9 mouse cellular contexts compared by ENCODE assay signal in genomic region chr14:103550480-103550879, GRCm38 (mm10). TPM values are rescaled to one million over a fixed set of nuclear protein-coding genes. Genes with fewer than 3 reads are reported as not detected.
A peak's percentile ranks its signal among the peaks of the same experiment; 100 is the strongest.
DNase-seq lines count a peak whose midpoint lies in the region; ATAC-seq lines count a peak whose summit lies in the region.
"Had no signal": no experiment of that assay in that cellular context is flagged by ENCODE, and none has a peak within 500 bp of the region (broad histone marks: within the 10 kb centered on the region; RNA-seq: fewer than 3 reads in every experiment).

No protein-coding gene starts in this region.

- H3K4me3 ChIP-seq in forebrain, embryonic 11.5 days (ENCODE audit: low read depth, low read length): no peak overlapping the region
- no peak overlapping the region for H3K4me3 ChIP-seq in hindbrain, embryonic 10.5 days
- H3K4me3 ChIP-seq: limb, embryonic 15.5 days had no signal

- H3K4me1 ChIP-seq in forebrain, embryonic 11.5 days (replicated peaks; ENCODE audit: control insufficient read depth, insufficient read depth, low read length): no peaks in the 10 kb centered on the region
- peaks cover 16% of the 10 kb centered on the region for H3K4me1 ChIP-seq in hindbrain, embryonic 10.5 days (replicated peaks)
- H3K4me1 ChIP-seq: limb, embryonic 15.5 days had no signal

- peak; percentile 83 for ATAC-seq in forebrain, embryonic 11.5 days (replicated peaks; ENCODE audit: low FRiP score)

- DNase-seq in ES-CJ7 (ENCODE audit: low read depth, low spot score): peak; percentile 82
- DNase-seq in c-Kit-negative CD71-positive TER-119-positive erythroid progenitor cells, embryonic 14.5 days (ENCODE audit: low read depth, low spot score): peak; percentile 13
- DNase-seq in forebrain, embryonic 11.5 days (ENCODE audit: low spot score): peak; percentile 88
- DNase-seq in hindbrain, embryonic 10.5 days (ENCODE audit: low spot score): peak; percentile 83
- DNase-seq in layer of hippocampus, adult 8-10 months (ENCODE audit: low spot score in 2 of 2): peak; percentile 64 to 92
- DNase-seq in lung, postnatal 10 days: peak; percentile 77
- DNase-seq in retina, embryonic 14.5 days (ENCODE audit: low spot score): peak; percentile 95
- DNase-seq in thymus, postnatal 25 days: peak; percentile 74

- H3K9ac ChIP-seq in forebrain, embryonic 11.5 days (ENCODE audit: low read length): no peak overlapping the region
- H3K9ac ChIP-seq: limb, embryonic 15.5 days had no signal

- H3K9me3 ChIP-seq in forebrain, embryonic 11.5 days (ENCODE audit: control insufficient read depth, low read length): no peaks in the 10 kb centered on the region
- no peaks in the 10 kb centered on the region for H3K9me3 ChIP-seq in hindbrain, embryonic 10.5 days
- H3K9me3 ChIP-seq: limb, embryonic 15.5 days had no signal

- WGBS in forebrain, embryonic 11.5 days: 14% methylated on average over 8 of the region's 8 CpGs
- WGBS in hindbrain, embryonic 10.5 days: 18% methylated on average over 8 of the region's 8 CpGs

- H3K4me2 ChIP-seq in forebrain, embryonic 11.5 days (ENCODE audit: low read depth, low read length, severe bottlenecking): no peak overlapping the region
- H3K4me2 ChIP-seq: limb, embryonic 15.5 days had no signal

- no peaks in the 10 kb centered on the region for H3K27me3 ChIP-seq in forebrain, embryonic 11.5 days (ENCODE audit: control insufficient read depth, insufficient read depth, low read length)
- no peaks in the 10 kb centered on the region for H3K27me3 ChIP-seq in hindbrain, embryonic 10.5 days (ENCODE audit: insufficient read depth, poor library complexity, severe bottlenecking)
- H3K27me3 ChIP-seq: limb, embryonic 15.5 days had no signal

- H3K27ac ChIP-seq in forebrain, embryonic 11.5 days (ENCODE audit: low read depth, low read length): no peak overlapping the region
- H3K27ac ChIP-seq in hindbrain, embryonic 10.5 days: no peak overlapping the region
- H3K27ac ChIP-seq: limb, embryonic 15.5 days had no signal

- no peaks in the 10 kb centered on the region for H3K36me3 ChIP-seq in forebrain, embryonic 11.5 days (ENCODE audit: control insufficient read depth, insufficient read depth, low read length)
- no peaks in the 10 kb centered on the region for H3K36me3 ChIP-seq in hindbrain, embryonic 10.5 days
- H3K36me3 ChIP-seq: limb, embryonic 15.5 days had no signal

RNA-seq across cellular contexts. Expression of gene Scel, which starts 37.3 kb away (rescaled TPM):
- polyA plus RNA-seq in forebrain, embryonic 11.5 days (2014; fragmentation: Nextera tagmentation; extraction: Ambion mirVana): 0.47 and 0.91 TPM in 2 replicates
- polyA plus RNA-seq in hindbrain, embryonic 10.5 days (2016; fragmentation: Nextera tagmentation; extraction: Ambion mirVana): 0.16 and 0.24 TPM in 2 replicates
- 1 to 10 TPM; 1.0 to 1.6 (median 1.2) TPM for total RNA-seq in layer of hippocampus, adult 8-10 months (2022)

Comparison
In these comparisons a context has a peak if more than half of its experiments do, and no peak if none do; other contexts are left out.
1. DNase-seq: peak in every context shown above with its lines; median percentile 95 in retina, embryonic 14.5 days; 88 in forebrain, embryonic 11.5 days; 83 in hindbrain, embryonic 10.5 days; 82 in ES-CJ7; 78 in layer of hippocampus, adult 8-10 months; 77 in lung, postnatal 10 days; 74 in thymus, postnatal 25 days; 13 in c-Kit-negative CD71-positive TER-119-positive erythroid progenitor cells, embryonic 14.5 days.